Mouse (Mus musculus): Measurements from ENCODE around the gene Rtn4r. TPM values are rescaled to one million over a fixed set of nuclear protein-coding genes. Genes with fewer than 3 reads are reported as not detected.
A peak's percentile ranks its signal among the peaks of the same experiment; 100 is the strongest.

The Rtn4r gene
- polyA plus RNA-seq, 1 experiment from 2014 or later = 13.4 TPM

- 0 out of 2 replicates have a peak, but pooled peaks cover 4% of the 10 kb centered on the region for H3K27me3 ChIP-seq
- no peak for ATAC-seq
- 92% methylated on average over 1 of the region's 1 CpGs for WGBS
- H3K9ac ChIP-seq (replicated peaks) = no peak overlapping the region
- H3K4me3 ChIP-seq (replicated peaks) = no peak overlapping the region
- H3K27ac ChIP-seq = no peak overlapping the region
- no peaks in the 10 kb centered on the region for H3K4me1 ChIP-seq (replicated peaks)
- no peak overlapping the region for H3K4me2 ChIP-seq (replicated peaks)
- no peaks in the 10 kb centered on the region for H3K9me3 ChIP-seq
- no peaks in the 10 kb centered on the region for H3K36me3 ChIP-seq
Measured at GRCm38 (mm10) chr16:18103366-18103765, 24.1 kb upstream of the Rtn4r start.

DNA sequence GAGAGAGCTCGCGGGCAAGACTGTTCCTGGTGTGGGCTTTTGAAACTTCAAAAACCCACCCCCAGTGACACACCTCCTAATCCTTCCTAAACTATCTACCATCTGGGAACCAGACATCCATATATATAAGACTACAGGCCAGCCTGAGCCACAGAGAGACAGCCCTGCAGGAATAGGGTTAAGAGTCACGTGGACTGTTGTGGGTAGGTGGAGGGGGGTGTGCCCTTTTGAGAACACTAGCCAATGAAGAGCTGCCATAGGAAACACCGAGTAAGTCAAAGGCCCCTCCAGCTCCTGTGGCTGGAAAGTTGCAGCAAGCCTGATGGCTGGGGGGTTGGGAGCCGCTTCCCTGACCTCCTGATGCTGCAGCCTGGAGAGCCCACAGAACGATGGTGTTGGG, 23.6 kb upstream of the Rtn4r start:
- H3K27me3 ChIP-seq = 0 out of 2 replicates have a peak, but pooled peaks cover 4% of the 10 kb centered on the region
- no peak overlapping the region for H3K9ac ChIP-seq (replicated peaks)
- H3K4me3 ChIP-seq (replicated peaks) = no peak overlapping the region
- H3K27ac ChIP-seq = no peak overlapping the region
- no peak overlapping the region for H3K4me2 ChIP-seq (replicated peaks)
- H3K4me1 ChIP-seq (replicated peaks) = no peaks in the 10 kb centered on the region
- no peaks in the 10 kb centered on the region for H3K9me3 ChIP-seq
- WGBS = 32% methylated on average over 6 of the region's 6 CpGs
- no peaks in the 10 kb centered on the region for H3K36me3 ChIP-seq
- no peak for ATAC-seq

- no peak overlapping the region for H3K4me3 ChIP-seq (replicated peaks)
- no peak overlapping the region for H3K27ac ChIP-seq
- 0 out of 2 replicates have a peak, but pooled peaks cover 3% of the 10 kb centered on the region for H3K4me1 ChIP-seq (replicated peaks)
- ATAC-seq = peak; percentile 80
- H3K27me3 ChIP-seq = no peaks in the 10 kb centered on the region
- H3K4me2 ChIP-seq (replicated peaks) = no peak overlapping the region
- H3K36me3 ChIP-seq = no peaks in the 10 kb centered on the region
- WGBS = 61% methylated on average over 5 of the region's 5 CpGs
- H3K9ac ChIP-seq (replicated peaks) = no peak overlapping the region
- no peaks in the 10 kb centered on the region for H3K9me3 ChIP-seq
Measured at GRCm38 (mm10) chr16:18108221-18108966, 19.0 kb upstream of the Rtn4r start.

GRCm38 (mm10) chr16:18111042-18111441, 16.4 kb upstream of the Rtn4r start:
- Histone ChIP-seq H3K4me1 (replicated peaks) (peaks cover 8% of the 10 kb centered on the region; the same call in 1 of the 2 replicates), H3K27ac (no peak overlapping the region), H3K4me2 (replicated peaks) (no peak overlapping the region), H3K36me3 (no peaks in the 10 kb centered on the region), H3K4me3 (replicated peaks) (no peak overlapping the region), H3K27me3 (no peaks in the 10 kb centered on the region), H3K9me3 (no peaks in the 10 kb centered on the region), H3K9ac (replicated peaks) (no peak overlapping the region)
- ATAC-seq = no peak
- 92% methylated on average over 7 of the region's 7 CpGs for WGBS

GRCm38 (mm10) chr16:18116467-18116866, 11.0 kb upstream of the Rtn4r start:
- 76% methylated on average over 4 of the region's 4 CpGs for WGBS
- no peaks in the 10 kb centered on the region for H3K27me3 ChIP-seq
- H3K27ac ChIP-seq = no peak overlapping the region
- peaks cover 16% of the 10 kb centered on the region for H3K4me1 ChIP-seq (replicated peaks)
- H3K4me3 ChIP-seq (replicated peaks) = no peak overlapping the region
- H3K9ac ChIP-seq (replicated peaks) = no peak overlapping the region
- H3K36me3 ChIP-seq = no peaks in the 10 kb centered on the region
- no peak overlapping the region for H3K4me2 ChIP-seq (replicated peaks)
- no peaks in the 10 kb centered on the region for H3K9me3 ChIP-seq
- ATAC-seq = no peak

DNA sequence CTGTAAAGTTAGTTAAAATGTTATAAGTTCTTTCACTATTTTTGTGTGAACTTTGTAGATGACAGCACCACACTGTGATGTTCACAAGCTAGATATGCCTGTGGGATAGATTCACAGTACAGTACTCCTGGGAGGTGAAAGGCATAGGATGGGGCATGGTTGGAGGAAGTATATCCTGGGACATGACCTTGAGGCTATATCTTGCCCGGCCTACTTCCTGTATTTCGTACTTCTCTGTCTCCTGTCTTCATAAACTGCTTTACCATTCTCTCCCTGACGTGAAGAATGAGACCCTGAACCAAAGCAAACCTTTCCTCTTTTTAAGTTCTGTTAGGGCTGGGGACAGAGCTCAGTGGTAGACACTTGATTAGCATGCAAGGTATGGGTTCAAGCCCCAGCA, 9.2 kb upstream of the Rtn4r start:
- H3K36me3 ChIP-seq = no peaks in the 10 kb centered on the region
- no peaks in the 10 kb centered on the region for H3K9me3 ChIP-seq
- H3K9ac ChIP-seq (replicated peaks) = no peak overlapping the region
- ATAC-seq = no peak
- H3K4me3 ChIP-seq (replicated peaks) = no peak overlapping the region
- 88% methylated on average over 3 of the region's 3 CpGs for WGBS
- no peak overlapping the region for H3K27ac ChIP-seq
- peaks cover 14% of the 10 kb centered on the region for H3K4me1 ChIP-seq (replicated peaks)
- no peak overlapping the region for H3K4me2 ChIP-seq (replicated peaks)
- no peaks in the 10 kb centered on the region for H3K27me3 ChIP-seq

GRCm38 (mm10) chr16:18119031-18119730, 8.3 kb upstream of the Rtn4r start:
- Histone ChIP-seq H3K4me2 (replicated peaks) (no peak overlapping the region), H3K27ac (peak overlapping the region; percentile 51; the same call in 1 of the 2 replicates), H3K9ac (replicated peaks) (no peak overlapping the region; the same call in 1 of the 2 replicates), H3K36me3 (no peaks in the 10 kb centered on the region), H3K9me3 (no peaks in the 10 kb centered on the region), H3K4me3 (replicated peaks) (no peak overlapping the region), H3K4me1 (replicated peaks) (peaks cover 14% of the 10 kb centered on the region), H3K27me3 (0 out of 2 replicates have a peak, but pooled peaks cover 3% of the 10 kb centered on the region)
- ATAC-seq = peak; percentile 84
- 16% methylated on average over 8 of the region's 8 CpGs for WGBS

DNA sequence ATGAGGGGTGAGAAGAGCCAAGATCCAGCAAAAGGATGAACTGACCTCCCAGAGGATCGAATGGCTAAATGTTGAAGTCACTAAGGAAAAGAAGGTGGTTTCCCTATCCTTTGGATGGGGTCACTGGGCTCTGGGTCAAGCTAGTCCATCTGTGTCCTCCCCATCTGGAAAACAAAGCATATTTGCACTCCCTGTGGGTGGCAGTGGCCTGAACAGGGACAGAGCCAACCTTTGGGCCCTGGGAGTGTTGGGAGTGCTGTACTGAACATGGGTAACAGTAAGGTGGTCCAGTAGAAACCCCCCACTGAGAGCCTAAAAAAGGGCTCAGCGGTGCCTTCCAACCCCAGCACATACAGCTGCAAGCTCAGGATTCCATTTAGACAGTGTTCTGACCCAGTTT, 4.7 kb upstream of the Rtn4r start:
- Histone ChIP-seq H3K27ac (no peak overlapping the region), H3K4me1 (replicated peaks) (peaks cover 13% of the 10 kb centered on the region), H3K4me2 (replicated peaks) (no peak overlapping the region), H3K36me3 (no peaks in the 10 kb centered on the region), H3K27me3 (peaks cover 21% of the 10 kb centered on the region), H3K9me3 (no peaks in the 10 kb centered on the region), H3K9ac (replicated peaks) (no peak overlapping the region), H3K4me3 (replicated peaks) (no peak overlapping the region)
- 63% methylated on average over 2 of the region's 2 CpGs for WGBS
- no peak for ATAC-seq

DNA sequence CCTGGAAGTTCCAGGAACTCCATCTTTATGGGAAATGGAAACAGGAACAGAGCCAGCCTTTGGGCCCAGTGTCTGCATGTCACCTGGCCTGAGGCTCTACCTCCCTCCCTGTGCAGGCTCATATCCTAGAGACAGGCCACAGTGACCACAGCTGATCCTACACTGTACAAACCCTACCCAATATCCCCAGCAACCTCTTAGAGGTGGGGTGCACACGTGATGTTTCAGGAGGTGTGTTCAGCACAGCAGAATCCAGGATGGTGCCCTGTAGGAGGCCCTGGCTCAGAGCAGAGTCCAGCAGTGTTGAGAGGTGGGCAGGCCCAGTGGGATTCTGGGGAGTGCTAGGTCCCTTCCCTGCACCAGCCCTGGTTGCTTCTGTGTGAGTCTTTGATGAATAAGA, 4.0 kb upstream of the Rtn4r start:
- no peaks in the 10 kb centered on the region for H3K9me3 ChIP-seq
- WGBS = 48% methylated on average over 1 of the region's 1 CpGs
- no peak overlapping the region for H3K27ac ChIP-seq
- peaks cover 27% of the 10 kb centered on the region for H3K27me3 ChIP-seq
- no peak overlapping the region for H3K4me2 ChIP-seq (replicated peaks)
- no peak overlapping the region for H3K9ac ChIP-seq (replicated peaks)
- H3K4me1 ChIP-seq (replicated peaks) = peaks cover 19% of the 10 kb centered on the region
- no peaks in the 10 kb centered on the region for H3K36me3 ChIP-seq
- H3K4me3 ChIP-seq (replicated peaks) = no peak overlapping the region
- ATAC-seq = no peak

DNA sequence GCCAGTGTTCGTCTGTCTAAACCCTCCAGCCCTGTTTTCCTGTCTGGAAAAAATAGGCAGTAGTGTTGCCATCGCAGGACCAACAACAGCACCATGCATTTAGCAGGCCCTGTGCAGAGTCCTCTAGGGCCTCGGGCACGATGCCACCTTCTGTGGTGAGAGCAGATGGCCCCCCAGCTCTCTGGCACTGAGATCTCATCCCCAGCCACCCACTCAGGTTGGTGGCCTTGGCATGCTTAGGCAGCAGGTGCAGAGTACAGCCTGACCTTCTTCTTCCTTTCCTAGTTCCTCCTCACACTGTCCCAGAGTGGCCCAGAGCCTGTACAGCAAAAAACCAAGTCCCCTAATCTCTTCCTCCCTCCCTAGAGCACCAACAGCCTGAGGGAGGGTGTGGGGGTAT, 3.4 kb upstream of the Rtn4r start:
- WGBS = 76% methylated on average over 4 of the region's 4 CpGs
- Histone ChIP-seq H3K4me2 (replicated peaks) (no peak overlapping the region), H3K27ac (no peak overlapping the region), H3K9ac (replicated peaks) (no peak overlapping the region), H3K4me3 (replicated peaks) (no peak overlapping the region), H3K9me3 (no peaks in the 10 kb centered on the region), H3K36me3 (no peaks in the 10 kb centered on the region), H3K4me1 (replicated peaks) (peaks cover 22% of the 10 kb centered on the region), H3K27me3 (peaks cover 33% of the 10 kb centered on the region)
- no peak for ATAC-seq

DNA sequence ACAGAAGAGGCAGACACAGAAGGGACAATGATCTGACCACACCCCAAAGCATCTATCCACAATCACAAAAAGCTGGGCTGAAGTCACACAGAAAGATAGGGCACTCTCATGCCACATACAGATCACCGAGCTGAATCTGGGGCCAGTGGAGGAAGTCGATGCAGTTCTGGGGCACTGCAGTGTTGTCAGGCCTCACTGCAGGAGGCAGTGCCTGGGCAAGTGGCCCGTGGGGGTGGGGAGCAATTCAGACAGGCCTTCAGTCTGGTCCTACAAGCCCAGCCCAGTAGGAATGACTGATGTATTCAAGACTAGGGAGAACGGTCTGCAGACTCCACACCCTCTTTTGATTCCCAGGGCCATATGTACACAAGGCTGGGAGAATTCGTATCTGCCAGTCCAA, 2.8 kb upstream of the Rtn4r start:
- H3K9me3 ChIP-seq = no peaks in the 10 kb centered on the region
- H3K4me2 ChIP-seq (replicated peaks) = no peak overlapping the region
- H3K4me3 ChIP-seq (replicated peaks) = no peak overlapping the region
- ATAC-seq = no peak
- H3K27ac ChIP-seq = no peak overlapping the region
- peaks cover 39% of the 10 kb centered on the region for H3K27me3 ChIP-seq
- peaks cover 22% of the 10 kb centered on the region for H3K4me1 ChIP-seq (replicated peaks)
- H3K36me3 ChIP-seq = no peaks in the 10 kb centered on the region
- WGBS = 38% methylated on average over 5 of the region's 5 CpGs
- no peak overlapping the region for H3K9ac ChIP-seq (replicated peaks)

GRCm38 (mm10) chr16:18125131-18125530, 2.3 kb upstream of the Rtn4r start:
- H3K36me3 ChIP-seq = no peaks in the 10 kb centered on the region
- no peaks in the 10 kb centered on the region for H3K9me3 ChIP-seq
- no peak overlapping the region for H3K27ac ChIP-seq
- no peak overlapping the region for H3K4me2 ChIP-seq (replicated peaks)
- ATAC-seq = no peak
- H3K4me3 ChIP-seq (replicated peaks) = no peak overlapping the region
- 69% methylated on average over 2 of the region's 2 CpGs for WGBS
- peaks cover 39% of the 10 kb centered on the region for H3K27me3 ChIP-seq
- no peak overlapping the region for H3K9ac ChIP-seq (replicated peaks)
- H3K4me1 ChIP-seq (replicated peaks) = peaks cover 26% of the 10 kb centered on the region

Data from midbrain, embryonic 13.5 days (tissue).